Mouse (Mus musculus) adrenal gland, postnatal 36 days (tissue): ENCODE results near the gene Gm4707. TPM values are rescaled to one million over a fixed set of nuclear protein-coding genes. Genes with fewer than 3 reads are reported as not detected.
"Not testable (repeated sequence)": the region's sequence is repeated elsewhere in the genome, so short reads cannot be mapped to it uniquely, and the experiment has no call there.

ENCODE experiments used
- DNase-seq, 2 experiments: peaks; one replicate each; pipeline ENCODE4 v3.0.0; 2021; ENCODE audit warnings: mixed read lengths in 1 of 2
- total RNA-seq, 2 experiments: library from RNA; stranded (reverse); gene quantifications; 2 replicates each; pipeline ENCODE4 v1.2.3; 2021

The Gm4707 gene
- total RNA-seq, 2 experiments from 2014 or later = 1.3 to 2.1 TPM

- DNase-seq = no peak
These were observed 15.0 kb downstream of the Gm4707 start for GRCm38 (mm10) chr17:71444718-71445117.

- no peak for DNase-seq
These were observed 15.6 kb downstream of the Gm4707 start for GRCm38 (mm10) chr17:71444126-71444525.

- no peak for DNase-seq
These were observed 16.4 kb downstream of the Gm4707 start for GRCm38 (mm10) chr17:71443273-71443672.

GRCm38 (mm10) chr17:71422502-71422901, 37.2 kb downstream of the Gm4707 start:
- DNase-seq = not testable (repeated sequence)

GRCm38 (mm10) chr17:71419448-71419847, 40.3 kb downstream of the Gm4707 start:
- not testable (repeated sequence) for DNase-seq

GRCm38 (mm10) chr17:71417008-71417407, 42.7 kb downstream of the Gm4707 start:
- no peak for DNase-seq

Other genes starting within 250 kb of the Gm4707 start
- gene Emilin2, start 147.9 kb downstream of the Gm4707 start, total RNA-seq = 10 to 100 TPM in 1 of 2 experiments, 1 to 10 TPM in 1; 5.8 to 10.8 TPM
- 10 to 100 TPM; 36.8 to 42.1 TPM for gene Smchd1, start 15.4 kb upstream of the Gm4707 start, total RNA-seq
- 1 to 10 TPM; 3.1 to 3.6 TPM for gene Ndc80, start 66.9 kb upstream of the Gm4707 start, total RNA-seq
- under 1 TPM; 0.53 to 0.82 TPM for gene Spdya, start 92.1 kb upstream of the Gm4707 start, total RNA-seq
- 100 to 1,000 TPM in 1 of 2 experiments, 10 to 100 TPM in 1; 52.1 to 107 TPM for gene Wdr43, start 156.0 kb upstream of the Gm4707 start, total RNA-seq
- gene Togaram2, start 213.3 kb upstream of the Gm4707 start, total RNA-seq = not detected